Mouse (Mus musculus): ENCODE results near the gene AW822073. TPM values are rescaled to one million over a fixed set of nuclear protein-coding genes. Genes with fewer than 3 reads are reported as not detected.

AW822073 gene
- total RNA-seq, 2 experiments from 2014 or later = not detected

DNA sequence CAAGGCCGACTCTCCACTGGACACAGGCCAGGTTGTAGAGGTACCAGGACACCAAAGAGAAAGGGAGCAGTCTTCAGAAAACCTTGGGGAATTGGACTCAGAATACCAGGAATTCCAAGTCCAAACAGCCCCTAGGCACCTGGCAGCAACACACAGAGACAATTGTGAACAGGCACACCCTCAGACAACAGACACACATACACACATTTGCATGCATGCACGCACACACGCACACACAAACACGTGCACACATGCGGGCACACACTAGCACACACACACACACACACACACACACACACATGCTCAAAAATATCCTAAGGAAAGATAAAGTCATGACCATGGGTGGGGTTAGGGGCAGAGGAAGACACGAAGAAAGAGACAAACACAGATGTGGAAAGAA is 4.0 kb downstream of the AW822073 start:
- no peak for DNase-seq

DNA sequence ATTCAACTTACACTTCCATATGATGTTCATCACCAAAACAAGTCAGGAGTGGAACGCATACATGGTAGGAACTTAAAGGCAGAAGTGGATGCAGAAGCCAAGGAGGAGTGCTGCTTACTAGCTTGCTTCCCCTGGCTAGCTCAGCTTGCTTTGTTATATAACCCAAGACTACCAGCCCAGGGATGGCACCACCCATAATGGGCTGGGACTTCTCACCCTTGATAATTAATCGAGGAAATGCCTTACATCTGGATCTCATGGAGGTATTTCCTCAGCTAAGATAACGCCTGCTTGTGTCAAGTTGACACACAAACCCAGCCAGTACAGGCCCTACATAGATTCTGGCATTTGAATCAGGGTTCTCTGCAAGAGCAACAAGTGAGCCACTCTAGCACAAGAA is 7.4 kb downstream of the AW822073 start:
- DNase-seq = no peak

DNA sequence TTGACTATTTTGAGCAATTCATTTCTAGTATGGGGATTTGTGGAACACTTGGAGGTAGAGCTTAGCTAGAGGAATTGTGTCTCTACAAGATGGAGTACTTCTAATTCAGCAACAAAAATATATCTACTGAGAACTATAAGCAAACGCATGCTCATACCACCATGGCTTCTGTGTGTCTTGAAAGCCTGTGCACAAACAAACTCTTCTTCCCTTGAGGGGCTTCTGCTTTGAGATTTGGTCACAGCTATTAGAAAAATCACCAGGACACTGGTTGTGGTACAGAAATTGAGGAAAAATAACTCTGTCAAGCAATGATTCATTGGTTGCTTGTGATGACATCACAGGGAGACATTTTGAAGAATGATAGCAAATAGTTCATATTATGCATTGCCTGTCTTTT is 9.4 kb downstream of the AW822073 start:
- DNase-seq = no peak

DNA sequence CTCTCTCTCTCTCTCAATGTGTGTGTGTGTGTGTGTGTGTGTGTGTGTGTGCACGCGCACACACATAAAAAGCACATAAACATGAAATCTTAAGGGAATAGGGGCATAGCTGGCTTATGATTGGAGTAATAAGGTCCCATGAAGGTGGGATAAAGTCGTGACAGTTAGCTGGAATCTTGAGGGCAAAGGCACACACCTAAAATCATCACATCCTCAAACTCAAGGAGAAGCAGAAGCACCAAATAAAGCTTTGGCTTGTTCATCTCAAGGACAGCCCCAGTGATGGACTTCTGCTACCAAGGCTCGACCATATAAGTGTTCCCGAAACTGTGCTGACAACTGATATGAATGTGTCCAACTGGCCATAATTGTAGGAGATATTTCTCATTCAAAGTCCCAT is 9.8 kb downstream of the AW822073 start:
- DNase-seq = no peak

DNA sequence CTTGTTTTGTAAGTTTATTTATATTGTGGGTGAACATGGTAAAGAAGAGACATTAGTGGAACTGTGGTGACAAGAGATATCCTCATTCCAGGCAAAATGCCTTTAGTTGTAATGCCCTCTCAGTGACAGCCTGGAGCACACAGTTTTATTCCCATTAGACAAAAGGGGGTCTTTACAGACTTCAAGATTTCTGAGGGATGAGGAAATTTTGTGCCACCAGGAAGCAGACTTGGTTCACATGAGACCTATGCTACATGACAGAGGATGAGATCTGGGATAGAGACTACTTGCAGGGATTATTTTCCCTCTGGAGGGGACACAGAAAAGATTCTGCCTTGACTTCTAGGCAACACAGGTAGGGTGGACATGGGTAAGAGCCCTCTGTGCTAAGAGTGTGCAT is 10.2 kb downstream of the AW822073 start:
- no peak for DNase-seq

DNA sequence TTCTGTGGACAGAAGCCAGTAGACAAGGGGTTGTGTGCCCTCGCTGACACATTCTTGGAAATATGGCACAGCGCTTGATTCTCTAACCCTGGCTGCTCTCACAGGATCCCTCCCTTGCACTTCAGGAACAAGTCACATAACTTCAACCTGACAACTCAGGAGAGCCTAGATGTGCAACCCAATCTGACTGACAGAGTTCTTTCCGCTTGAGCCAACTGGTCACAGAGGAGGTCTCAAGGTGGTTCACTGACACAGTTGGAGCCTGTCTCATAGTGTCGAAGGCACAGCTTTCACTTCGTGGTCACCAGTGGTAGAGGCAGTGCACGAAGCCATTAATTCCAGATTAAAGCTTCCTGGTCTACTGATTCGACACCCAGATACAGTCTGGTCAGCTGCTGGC is 12.5 kb downstream of the AW822073 start:
- no peak for DNase-seq

DNA sequence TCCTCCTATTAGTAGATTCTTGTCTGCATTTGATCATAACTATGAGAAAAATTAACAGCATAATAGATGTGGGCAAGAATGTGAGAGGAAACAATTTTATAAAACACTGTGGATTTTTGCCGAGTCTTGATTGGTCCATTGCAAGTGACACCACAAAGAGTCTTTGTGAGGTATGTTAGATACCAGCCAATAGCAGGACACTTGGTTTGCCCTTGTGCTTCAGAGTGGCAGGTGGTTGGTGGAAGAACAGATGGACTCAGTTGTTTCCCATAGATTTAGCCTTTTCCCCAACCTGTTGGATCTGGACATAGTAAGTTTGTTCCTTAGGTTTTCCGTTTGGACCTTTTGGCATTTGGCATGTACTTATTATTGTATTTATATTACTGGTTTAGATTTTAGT is 13.5 kb downstream of the AW822073 start:
- DNase-seq = no peak

DNA sequence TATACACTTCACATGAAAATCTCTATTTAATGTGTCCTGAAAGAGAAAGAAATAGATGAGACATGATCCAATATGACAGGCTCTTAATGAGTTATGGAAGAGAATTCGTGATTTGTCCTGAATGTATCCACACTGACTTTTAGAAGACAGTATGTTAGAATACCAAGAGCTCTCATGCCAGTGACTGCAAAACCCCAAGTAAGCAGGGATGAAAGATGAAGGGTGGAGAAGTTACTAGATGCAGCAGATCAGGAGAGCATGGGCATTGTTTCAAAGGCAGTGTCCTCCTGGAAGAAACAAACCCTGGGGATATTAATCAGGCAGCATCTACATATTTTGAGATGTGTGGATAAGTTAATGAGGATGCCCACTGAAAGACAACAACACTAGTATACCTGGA is 14.2 kb downstream of the AW822073 start:
- DNase-seq = no peak

DNA sequence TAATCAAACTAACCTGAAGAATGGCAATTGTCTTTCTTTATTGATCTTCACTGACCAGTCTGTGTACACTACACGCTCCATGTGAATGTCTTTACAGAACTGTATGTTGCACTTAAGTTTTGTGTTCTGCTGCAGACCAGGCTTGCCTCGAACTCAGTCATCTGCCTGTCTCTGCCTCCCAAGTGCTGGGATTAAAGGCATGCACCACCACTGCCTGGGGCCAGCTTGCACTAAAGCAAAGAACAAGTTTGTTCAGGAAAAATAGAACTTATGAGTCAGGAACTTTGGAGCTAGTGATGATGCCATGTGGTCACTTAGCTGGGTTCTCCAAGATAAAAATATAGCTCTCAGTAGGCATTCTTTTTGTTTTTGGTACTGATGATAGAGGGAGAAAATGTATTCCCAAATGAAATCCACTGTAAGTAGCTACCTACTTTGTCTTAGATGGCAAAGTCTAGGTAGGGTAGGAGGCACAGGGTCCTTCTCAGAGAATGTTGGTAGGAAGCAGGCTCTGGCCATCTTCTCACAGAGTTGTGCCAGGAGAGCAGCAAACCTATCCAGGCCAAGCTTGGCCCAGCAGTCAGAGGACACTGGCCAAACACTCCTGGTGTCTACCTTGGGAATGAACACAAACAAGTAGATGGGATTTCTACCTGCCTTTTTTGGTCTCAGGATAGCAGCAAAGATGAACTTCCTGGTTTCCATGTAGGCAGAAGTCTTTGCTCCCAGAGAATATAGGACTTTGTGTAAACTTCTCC is 14.8 kb downstream of the AW822073 start:
- DNase-seq = no peak

DNA sequence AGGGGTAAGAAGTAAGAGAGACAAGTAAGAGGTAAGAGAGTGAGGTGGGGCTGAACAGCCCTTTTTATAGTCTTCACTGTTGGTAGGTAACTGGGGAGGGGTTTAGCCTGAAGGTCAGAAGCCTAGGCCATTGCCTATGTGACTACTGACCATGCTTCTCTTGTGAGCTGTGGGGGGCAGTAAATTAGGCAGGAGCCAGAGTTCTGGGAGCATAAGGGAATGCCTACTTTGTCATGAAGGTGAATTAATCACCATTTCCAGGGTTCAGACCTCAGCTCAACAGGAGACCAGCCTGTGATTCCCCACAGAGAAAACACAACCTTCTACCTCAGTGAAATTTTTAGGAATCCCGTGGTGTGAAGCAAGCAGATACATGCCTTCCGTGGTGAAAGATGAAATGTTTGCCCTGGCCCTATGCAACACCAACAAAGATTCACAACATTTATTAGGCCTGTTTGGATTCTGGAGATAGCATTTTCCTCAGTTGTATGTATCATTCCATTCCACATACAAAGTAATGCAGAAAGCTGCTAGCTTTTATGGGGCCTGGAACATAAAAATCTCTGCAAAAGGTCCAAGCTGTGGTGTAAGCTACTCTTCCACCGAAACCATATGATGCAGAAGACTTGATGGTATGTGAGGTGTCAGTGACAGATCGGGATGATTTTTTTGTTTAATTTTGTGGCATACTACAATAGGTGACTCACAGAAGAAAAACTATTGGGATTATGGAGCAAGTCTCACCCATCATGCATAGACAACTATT is 17.9 kb downstream of the AW822073 start:
- no peak for DNase-seq

DNA sequence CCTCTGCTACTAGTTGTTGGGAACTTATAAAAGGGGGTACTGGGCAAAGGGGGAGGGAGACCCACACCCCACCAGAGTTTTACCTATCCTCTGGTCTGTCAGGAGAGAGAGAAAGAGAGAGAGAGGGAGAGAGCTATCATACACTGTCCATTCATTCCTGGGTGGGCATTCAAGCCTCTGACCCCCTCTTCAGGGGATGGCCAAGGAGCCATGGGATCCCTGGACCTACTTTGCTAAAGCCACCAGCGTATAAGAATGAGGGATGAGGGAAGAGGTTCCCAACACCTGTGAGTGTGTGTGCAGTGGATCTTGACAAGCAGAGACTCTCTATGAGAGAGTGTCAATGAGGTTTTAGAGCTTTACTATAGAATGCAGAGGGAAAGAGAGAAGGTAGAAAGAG is 18.7 kb downstream of the AW822073 start:
- no peak for DNase-seq

Other genes with a start within 250 kb of the AW822073 start
- gene Duxf3, start 7.7 kb upstream of the AW822073 start, total RNA-seq (2021) = not detected
- not detected for gene Gm4981, start 11.8 kb upstream of the AW822073 start, total RNA-seq (2021)
- 10 to 100 TPM; 74.7 to 78.0 TPM for gene Gcc2, start 30.6 kb upstream of the AW822073 start, total RNA-seq (2021)
- 10 to 100 TPM; 23.3 to 24.4 TPM for gene Lims1, start 98.5 kb upstream of the AW822073 start, total RNA-seq (2021)
- gene Ranbp2, start 222.0 kb upstream of the AW822073 start, total RNA-seq (2021) = 10 to 100 TPM; 79.7 to 81.9 TPM